Mouse (Mus musculus) cerebellum, adult 2 months (tissue): ENCODE measurements around the gene Ccdc36. TPM values are rescaled to one million over a fixed set of nuclear protein-coding genes. Genes with fewer than 3 reads are reported as not detected.

Source experiments
- DNase-seq, 2 experiments: peaks; one replicate each; pipeline ENCODE4 v3.0.0; 2021
- H3K27ac ChIP-seq: fragments of 200-500 bp; 2 replicates; pipeline ENCODE4 v1.5.1; 2012; ENCODE audit warnings: low read length, control low read depth, inconsistent platforms; ENCODE audit not compliant: insufficient read depth
- H3K27me3 ChIP-seq: fragments of 200-500 bp; 2 replicates; pipeline ENCODE4 v1.6.1; 2012; ENCODE audit warnings: inconsistent platforms, mild to moderate bottlenecking, low read length, moderate library complexity; ENCODE audit not compliant: control insufficient read depth, insufficient read depth
- H3K4me1 ChIP-seq: fragments of 200-500 bp; 2 replicates; pipeline ENCODE4 v1.6.1; 2011; ENCODE audit warnings: low read length; ENCODE audit not compliant: control insufficient read depth, insufficient read depth
- H3K4me3 ChIP-seq: fragments of 200-500 bp; replicated peaks from 2 replicates; pipeline ENCODE3; 2011; ENCODE audit warnings: mild to moderate bottlenecking, low read depth, low read length, control low read depth; ENCODE audit not compliant: insufficient read depth
- CTCF ChIP-seq: fragments of 200-500 bp; IDR thresholded peaks from 2 replicates; pipeline ENCODE4 v1.5.1; 2011; ENCODE audit warnings: low read depth, mild to moderate bottlenecking, control low read depth, low read length, moderate library complexity, borderline replicate concordance; ENCODE audit not compliant: insufficient read depth
- POLR2A ChIP-seq: fragments of 200-500 bp; IDR thresholded peaks from 2 replicates; pipeline ENCODE4 v1.6.1; 2011; ENCODE audit warnings: low read length, control low read depth, borderline replicate concordance; ENCODE audit not compliant: insufficient read depth
- WGBS: fragments of 180-500 bp; shearing (Covaris S2); methylation state at CpG from one replicate; pipeline ENCODE4 v1.1.7; 2018; 5-methylcytosine and 5-hydroxymethylcytosine counted together
- polyA plus RNA-seq: library from polyadenylated mRNA; depleted of rRNA; stranded (reverse); fragments of >200 nt; gene quantifications from 2 replicates; pipeline ENCODE4 v1.2.3, GENCODE M21; 2012

Ccdc36 gene
- polyA plus RNA-seq, 1 experiment: 0.13 TPM

GRCm38 (mm10) chr9:108403081-108403480 is 25.2 kb downstream of the Ccdc36 start:
- no peak overlapping the region for H3K4me3 ChIP-seq
- 82% methylated on average over 4 of the region's 4 CpGs for WGBS
- no peaks in the 10 kb centered on the region for H3K27me3 ChIP-seq
- peaks cover 8% of the 10 kb centered on the region; the same call in 1 of the 2 replicates for H3K4me1 ChIP-seq
- H3K27ac ChIP-seq: no peak overlapping the region
- no peak for DNase-seq
- no peak for TF ChIP-seq POLR2A
- no peak for TF ChIP-seq CTCF

DNA sequence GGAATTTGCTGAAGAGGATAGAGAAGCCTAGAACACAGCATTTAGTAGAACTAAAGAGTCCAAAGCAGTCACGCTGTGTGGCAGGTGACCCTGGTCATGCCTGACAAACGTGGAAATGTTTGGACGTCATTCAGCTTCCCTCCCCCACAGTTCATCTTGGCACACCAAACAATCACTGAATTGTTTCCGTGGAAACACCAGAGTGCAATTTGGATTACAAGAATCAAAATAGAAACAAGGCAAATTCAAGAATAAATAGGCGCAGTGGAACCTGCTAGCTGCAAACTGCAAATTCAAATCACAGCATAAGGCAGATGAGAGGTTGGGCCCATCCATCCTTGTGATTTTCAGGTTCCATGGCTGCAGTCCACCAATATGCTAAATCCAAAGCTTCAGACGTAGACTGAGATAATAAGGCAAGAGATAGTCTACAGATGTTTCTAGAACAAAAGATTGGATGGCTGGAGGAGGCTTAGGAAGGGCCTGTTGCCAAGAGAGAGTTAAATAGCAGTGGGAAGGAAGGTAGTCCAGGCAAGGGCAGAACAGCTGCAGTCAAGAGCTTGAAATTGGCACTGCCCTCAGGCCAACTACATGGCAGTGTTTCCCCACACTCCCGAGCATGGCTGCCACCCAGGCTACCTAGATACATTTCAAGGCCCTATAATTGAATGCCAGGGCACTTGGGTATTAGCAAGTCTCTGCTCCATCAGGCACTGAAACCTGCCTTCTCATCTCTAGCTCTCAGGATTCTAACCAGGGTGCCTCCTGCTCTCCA is 26.9 kb downstream of the Ccdc36 start:
- Histone ChIP-seq H3K27me3 (no peaks in the 10 kb centered on the region), H3K27ac (no peak overlapping the region), H3K4me3 (no peak overlapping the region), H3K4me1 (peaks cover 9% of the 10 kb centered on the region; the same call in 1 of the 2 replicates)
- TF ChIP-seq POLR2A (no peak), CTCF (no peak)
- 14% methylated on average over 7 of the region's 7 CpGs for WGBS
- DNase-seq: peak; percentile 38 to 63

DNA sequence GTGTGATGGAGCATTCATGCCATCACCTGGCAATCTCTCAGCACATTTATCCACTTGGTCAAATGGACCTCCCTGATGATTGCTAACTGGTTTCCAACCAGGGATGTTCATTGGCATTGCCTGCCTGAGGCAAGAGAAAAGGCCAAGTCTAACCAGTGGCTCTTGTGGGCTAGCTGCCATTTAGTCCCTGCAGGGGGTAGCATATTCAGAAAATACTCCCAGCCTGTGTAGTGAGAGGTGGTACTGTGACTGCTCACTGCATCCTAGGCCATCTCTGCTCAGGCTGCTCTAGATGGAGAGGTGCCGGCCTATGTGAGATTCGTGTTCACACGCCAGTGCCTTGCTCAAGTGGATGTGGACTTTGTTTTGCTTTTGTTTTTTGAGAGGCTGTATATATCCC is 30.0 kb downstream of the Ccdc36 start:
- Histone ChIP-seq H3K4me3 (no peak overlapping the region), H3K4me1 (peaks cover 9% of the 10 kb centered on the region; the same call in 1 of the 2 replicates), H3K27me3 (no peaks in the 10 kb centered on the region), H3K27ac (no peak overlapping the region)
- TF ChIP-seq POLR2A (no peak), CTCF (no peak)
- 67% methylated on average over 3 of the region's 3 CpGs for WGBS
- peak; percentile 44 to 51 for DNase-seq

GRCm38 (mm10) chr9:108395427-108395826 is 32.9 kb downstream of the Ccdc36 start:
- Histone ChIP-seq H3K27ac (no peak overlapping the region), H3K27me3 (no peaks in the 10 kb centered on the region), H3K4me1 (peaks cover 3% of the 10 kb centered on the region; the same call in 1 of the 2 replicates), H3K4me3 (no peak overlapping the region)
- 88% methylated on average over 1 of the region's 1 CpGs for WGBS
- no peak for DNase-seq
- TF ChIP-seq POLR2A: no peak
- no peak for TF ChIP-seq CTCF

- Histone ChIP-seq H3K4me3 (no peak overlapping the region), H3K27me3 (no peaks in the 10 kb centered on the region), H3K4me1 (peaks cover 3% of the 10 kb centered on the region; the same call in 1 of the 2 replicates), H3K27ac (no peak overlapping the region)
- no peak for DNase-seq
- TF ChIP-seq POLR2A (no peak), CTCF (no peak)
- 95% methylated on average over 6 of the region's 6 CpGs for WGBS
Observed at GRCm38 (mm10) chr9:108394191-108394590, 34.1 kb downstream of the Ccdc36 start.

- no peak within 1 kb of the TSS for H3K4me3 ChIP-seq
- TF ChIP-seq CTCF (no peak), POLR2A (no peak)
- H3K27ac ChIP-seq: no peak within 1 kb of the TSS
- no peak for DNase-seq
- H3K4me1 ChIP-seq: no peaks in the 10 kb centered on the region
- WGBS: 53% methylated on average over 18 of the region's 18 CpGs
- H3K27me3 ChIP-seq: no peaks in the 10 kb centered on the region
Observed at GRCm38 (mm10) chr9:108392676-108393075, 35.6 kb downstream of the Ccdc36 start, which contains the start of gene 1700102P08Rik. TSS of gene 1700102P08Rik (plus strand) at chr9:108392805.

GRCm38 (mm10) chr9:108389220-108389619 is 39.1 kb downstream of the Ccdc36 start:
- 73% methylated on average over 6 of the region's 6 CpGs for WGBS
- TF ChIP-seq CTCF: no peak
- no peak for TF ChIP-seq POLR2A
- no peaks in the 10 kb centered on the region for H3K4me1 ChIP-seq
- H3K27me3 ChIP-seq: no peaks in the 10 kb centered on the region
- DNase-seq: no peak
- H3K27ac ChIP-seq: no peak overlapping the region
- no peak overlapping the region for H3K4me3 ChIP-seq

GRCm38 (mm10) chr9:108388601-108389000 is 39.7 kb downstream of the Ccdc36 start:
- Histone ChIP-seq H3K4me1 (no peaks in the 10 kb centered on the region), H3K27ac (no peak overlapping the region), H3K27me3 (no peaks in the 10 kb centered on the region), H3K4me3 (no peak overlapping the region)
- no peak for DNase-seq
- TF ChIP-seq CTCF: no peak
- TF ChIP-seq POLR2A: no peak
- 74% methylated on average over 10 of the region's 10 CpGs for WGBS
